Mouse (Mus musculus): Measurements from ENCODE around the gene Fyb2. TPM values are rescaled to one million over a fixed set of nuclear protein-coding genes. Genes with fewer than 3 reads are reported as not detected.

The Fyb2 gene
- polyA plus RNA-seq, 1 experiment from 2014 or later, result 0.07 TPM

- no peak overlapping the region for H3K27ac ChIP-seq (ENCODE audit: low read depth, low read length)
- 75% methylated on average over 4 of the region's 4 CpGs for WGBS
- no peaks in the 10 kb centered on the region for H3K27me3 ChIP-seq (ENCODE audit: control insufficient read depth, insufficient read depth, low read length)
- H3K36me3 ChIP-seq (ENCODE audit: control insufficient read depth, insufficient read depth, low read length), result no peaks in the 10 kb centered on the region
- no peaks in the 10 kb centered on the region for H3K4me1 ChIP-seq (ENCODE audit: control insufficient read depth, insufficient read depth, low read length)
- no peaks in the 10 kb centered on the region for H3K9me3 ChIP-seq (ENCODE audit: control insufficient read depth, low read length)
- no peak for ATAC-seq (ENCODE audit: low FRiP score)
- no peak overlapping the region for H3K9ac ChIP-seq (ENCODE audit: low read length)
- no peak overlapping the region for H3K4me3 ChIP-seq (ENCODE audit: low read depth, low read length)
- DNase-seq (ENCODE audit: low spot score, missing footprints), result no peak
- no peak overlapping the region for H3K4me2 ChIP-seq
These were observed 38.1 kb downstream of the Fyb2 start for GRCm38 (mm10) chr4:104951280-104951878.

DNA sequence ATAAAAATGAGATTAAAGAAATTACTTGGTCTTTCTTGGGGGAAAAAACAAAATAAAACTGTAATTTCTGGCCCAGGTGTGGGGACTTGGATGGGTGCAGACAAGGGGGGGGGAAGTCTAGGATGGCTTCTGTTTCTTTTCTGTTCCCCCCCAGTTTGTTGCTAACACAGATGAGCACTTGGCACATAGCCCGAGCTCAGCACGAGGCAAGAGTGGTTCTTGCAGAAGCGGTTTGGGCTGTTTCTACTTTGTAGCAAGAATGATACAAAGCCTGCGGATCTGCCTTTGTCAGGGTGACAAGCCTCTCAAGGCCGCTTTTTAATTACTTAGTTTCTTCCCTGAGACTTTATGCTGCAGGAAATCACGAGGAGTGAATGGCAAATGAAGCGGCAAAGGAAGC is 43.4 kb downstream of the Fyb2 start:
- WGBS, result 57% methylated on average over 7 of the region's 7 CpGs
- Histone ChIP-seq H3K9ac (ENCODE audit: low read length) (no peak overlapping the region), H3K4me1 (ENCODE audit: control insufficient read depth, insufficient read depth, low read length) (no peaks in the 10 kb centered on the region), H3K9me3 (ENCODE audit: control insufficient read depth, low read length) (no peaks in the 10 kb centered on the region), H3K4me3 (ENCODE audit: low read depth, low read length) (no peak overlapping the region), H3K4me2 (no peak overlapping the region), H3K36me3 (ENCODE audit: control insufficient read depth, insufficient read depth, low read length) (no peaks in the 10 kb centered on the region), H3K27me3 (ENCODE audit: control insufficient read depth, insufficient read depth, low read length) (no peaks in the 10 kb centered on the region), H3K27ac (ENCODE audit: low read depth, low read length) (no peak overlapping the region)
- DNase-seq (ENCODE audit: low spot score, missing footprints) (no peak), ATAC-seq (ENCODE audit: low FRiP score) (no peak)

- H3K4me3 ChIP-seq (ENCODE audit: low read depth, low read length), result no peak overlapping the region
- no peaks in the 10 kb centered on the region for H3K36me3 ChIP-seq (ENCODE audit: control insufficient read depth, insufficient read depth, low read length)
- H3K27ac ChIP-seq (ENCODE audit: low read depth, low read length), result no peak overlapping the region
- ATAC-seq (ENCODE audit: low FRiP score) (no peak), DNase-seq (ENCODE audit: low spot score, missing footprints) (no peak)
- no peaks in the 10 kb centered on the region for H3K27me3 ChIP-seq (ENCODE audit: control insufficient read depth, insufficient read depth, low read length)
- H3K9ac ChIP-seq (ENCODE audit: low read length), result no peak overlapping the region
- WGBS, result 84% methylated on average over 5 of the region's 5 CpGs
- H3K4me1 ChIP-seq (ENCODE audit: control insufficient read depth, insufficient read depth, low read length), result no peaks in the 10 kb centered on the region
- no peak overlapping the region for H3K4me2 ChIP-seq
- no peaks in the 10 kb centered on the region for H3K9me3 ChIP-seq (ENCODE audit: control insufficient read depth, low read length)
These were observed 48.2 kb downstream of the Fyb2 start for GRCm38 (mm10) chr4:104961431-104961830.

- no peak overlapping the region for H3K4me3 ChIP-seq (ENCODE audit: low read depth, low read length)
- H3K9ac ChIP-seq (ENCODE audit: low read length), result no peak overlapping the region
- 88% methylated on average over 2 of the region's 2 CpGs for WGBS
- H3K36me3 ChIP-seq (ENCODE audit: control insufficient read depth, insufficient read depth, low read length), result no peaks in the 10 kb centered on the region
- DNase-seq (ENCODE audit: low spot score, missing footprints), result no peak
- H3K4me2 ChIP-seq, result no peak overlapping the region
- H3K27me3 ChIP-seq (ENCODE audit: control insufficient read depth, insufficient read depth, low read length), result no peaks in the 10 kb centered on the region
- no peak for ATAC-seq (ENCODE audit: low FRiP score)
- no peak overlapping the region for H3K27ac ChIP-seq (ENCODE audit: low read depth, low read length)
- H3K4me1 ChIP-seq (ENCODE audit: control insufficient read depth, insufficient read depth, low read length), result no peaks in the 10 kb centered on the region
- H3K9me3 ChIP-seq (ENCODE audit: control insufficient read depth, low read length), result no peaks in the 10 kb centered on the region
These were observed 59.4 kb downstream of the Fyb2 start for GRCm38 (mm10) chr4:104972606-104973005.

GRCm38 (mm10) chr4:104975162-104975830 is 62.0 kb downstream of the Fyb2 start:
- no peaks in the 10 kb centered on the region for H3K36me3 ChIP-seq (ENCODE audit: control insufficient read depth, insufficient read depth, low read length)
- no peaks in the 10 kb centered on the region for H3K4me1 ChIP-seq (ENCODE audit: control insufficient read depth, insufficient read depth, low read length)
- no peaks in the 10 kb centered on the region for H3K27me3 ChIP-seq (ENCODE audit: control insufficient read depth, insufficient read depth, low read length)
- H3K4me2 ChIP-seq, result no peak overlapping the region
- H3K9me3 ChIP-seq (ENCODE audit: control insufficient read depth, low read length), result no peaks in the 10 kb centered on the region
- ATAC-seq (ENCODE audit: low FRiP score), result no peak
- H3K9ac ChIP-seq (ENCODE audit: low read length), result no peak overlapping the region
- no peak overlapping the region for H3K4me3 ChIP-seq (ENCODE audit: low read depth, low read length)
- no peak overlapping the region for H3K27ac ChIP-seq (ENCODE audit: low read depth, low read length)
- DNase-seq (ENCODE audit: low spot score, missing footprints), result no peak
- 83% methylated on average over 6 of the region's 6 CpGs for WGBS

DNA sequence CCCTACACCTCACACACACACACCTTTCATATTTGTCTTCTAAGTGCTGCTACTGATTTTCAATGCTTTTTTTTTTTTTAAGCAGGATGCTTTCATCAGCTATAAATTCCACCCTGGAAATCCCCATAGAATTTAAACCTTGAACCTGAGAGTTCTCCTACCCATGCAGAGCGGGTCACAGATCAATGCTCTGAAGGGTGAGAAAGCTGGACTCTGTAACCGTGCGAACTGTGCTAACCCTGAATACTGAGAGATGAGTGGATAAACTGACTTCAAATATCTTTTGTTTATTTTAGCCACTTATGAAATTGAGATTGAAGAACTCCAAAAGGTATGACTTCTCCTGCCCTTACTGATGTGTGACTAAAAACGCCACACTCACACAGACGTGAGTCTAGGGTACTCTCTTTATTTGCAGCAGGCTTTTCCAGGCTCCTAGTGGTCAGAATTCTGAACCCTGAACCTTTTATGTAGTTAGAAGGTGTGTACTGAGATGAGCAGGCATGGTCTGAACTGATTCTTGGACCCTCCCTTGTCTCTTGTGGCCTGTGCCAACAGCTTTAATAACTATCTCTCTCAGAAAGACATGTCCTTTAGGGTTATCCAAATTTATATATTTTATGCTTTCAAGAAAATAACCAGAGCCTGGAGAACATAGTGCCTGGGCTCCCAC is 72.8 kb downstream of the Fyb2 start:
- no peak for DNase-seq (ENCODE audit: low spot score, missing footprints)
- 89% methylated on average over 5 of the region's 5 CpGs for WGBS
- ATAC-seq (ENCODE audit: low FRiP score), result no peak
- Histone ChIP-seq H3K4me1 (ENCODE audit: control insufficient read depth, insufficient read depth, low read length) (no peaks in the 10 kb centered on the region), H3K4me2 (no peak overlapping the region), H3K9me3 (ENCODE audit: control insufficient read depth, low read length) (no peaks in the 10 kb centered on the region), H3K27ac (ENCODE audit: low read depth, low read length) (no peak overlapping the region), H3K36me3 (ENCODE audit: control insufficient read depth, insufficient read depth, low read length) (no peaks in the 10 kb centered on the region), H3K9ac (ENCODE audit: low read length) (no peak overlapping the region), H3K4me3 (ENCODE audit: low read depth, low read length) (no peak overlapping the region), H3K27me3 (ENCODE audit: control insufficient read depth, insufficient read depth, low read length) (no peaks in the 10 kb centered on the region)

DNA sequence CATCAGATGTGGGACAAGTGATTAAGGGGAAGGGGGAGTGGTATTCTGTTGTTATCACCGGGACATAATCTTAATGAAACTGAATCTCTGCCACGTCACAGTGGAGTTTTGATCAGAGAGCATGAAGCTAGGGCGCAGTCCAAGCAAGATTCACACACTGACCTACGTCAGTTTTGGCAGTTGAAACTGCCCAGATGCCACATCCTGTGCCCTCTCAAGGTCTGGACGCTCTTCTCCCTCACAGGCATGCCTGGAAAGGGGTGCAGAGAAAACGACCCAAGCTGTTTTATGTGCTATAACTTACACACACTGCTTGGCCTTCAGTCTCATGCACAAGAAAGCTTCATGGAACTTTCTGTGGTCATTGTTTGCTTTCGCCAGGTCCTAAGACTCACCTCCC is 74.4 kb downstream of the Fyb2 start:
- no peaks in the 10 kb centered on the region for H3K4me1 ChIP-seq (ENCODE audit: control insufficient read depth, insufficient read depth, low read length)
- 88% methylated on average over 7 of the region's 7 CpGs for WGBS
- no peak for ATAC-seq (ENCODE audit: low FRiP score)

DNA sequence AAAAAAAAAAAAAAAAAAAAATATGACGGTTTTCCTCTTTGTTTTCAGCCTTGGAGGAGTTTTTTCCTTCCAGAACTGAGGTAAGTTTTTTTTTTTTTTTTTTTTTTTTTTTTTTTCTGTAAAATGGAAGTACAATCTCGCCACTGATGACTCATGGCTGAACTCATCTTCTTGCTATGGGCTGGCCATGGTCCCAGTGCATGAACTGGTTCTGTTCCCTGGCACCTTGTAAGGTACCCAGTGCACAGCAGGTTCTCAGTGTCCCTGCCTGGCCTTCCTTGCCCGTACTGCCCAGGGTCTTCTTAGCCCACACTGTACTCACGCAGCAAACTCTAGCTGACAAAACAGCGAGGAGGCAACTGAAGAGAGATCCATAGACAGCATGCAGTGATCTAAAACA is 74.8 kb downstream of the Fyb2 start:
- no peak for ATAC-seq (ENCODE audit: low FRiP score)
- 88% methylated on average over 5 of the region's 5 CpGs for WGBS
- Histone ChIP-seq H3K9ac (ENCODE audit: low read length) (no peak overlapping the region), H3K27ac (ENCODE audit: low read depth, low read length) (no peak overlapping the region), H3K36me3 (ENCODE audit: control insufficient read depth, insufficient read depth, low read length) (no peaks in the 10 kb centered on the region), H3K4me3 (ENCODE audit: low read depth, low read length) (no peak overlapping the region), H3K9me3 (ENCODE audit: control insufficient read depth, low read length) (no peaks in the 10 kb centered on the region), H3K4me2 (no peak overlapping the region), H3K4me1 (ENCODE audit: control insufficient read depth, insufficient read depth, low read length) (no peaks in the 10 kb centered on the region), H3K27me3 (ENCODE audit: control insufficient read depth, insufficient read depth, low read length) (no peaks in the 10 kb centered on the region)
- no peak for DNase-seq (ENCODE audit: low spot score, missing footprints)

More for the DNA sequence above, 74.4 kb downstream of the Fyb2 start:
- no peak overlapping the region for H3K4me3 ChIP-seq (ENCODE audit: low read depth, low read length)
- H3K27ac ChIP-seq (ENCODE audit: low read depth, low read length), result no peak overlapping the region
- no peak overlapping the region for H3K9ac ChIP-seq (ENCODE audit: low read length)
- no peaks in the 10 kb centered on the region for H3K9me3 ChIP-seq (ENCODE audit: control insufficient read depth, low read length)
- H3K4me2 ChIP-seq, result no peak overlapping the region
- no peaks in the 10 kb centered on the region for H3K36me3 ChIP-seq (ENCODE audit: control insufficient read depth, insufficient read depth, low read length)
- no peaks in the 10 kb centered on the region for H3K27me3 ChIP-seq (ENCODE audit: control insufficient read depth, insufficient read depth, low read length)
- no peak for DNase-seq (ENCODE audit: low spot score, missing footprints)

GRCm38 (mm10) chr4:104988709-104989108 is 75.5 kb downstream of the Fyb2 start:
- ATAC-seq (ENCODE audit: low FRiP score) (no peak), DNase-seq (ENCODE audit: low spot score, missing footprints) (no peak)
- Histone ChIP-seq H3K4me1 (ENCODE audit: control insufficient read depth, insufficient read depth, low read length) (no peaks in the 10 kb centered on the region), H3K9me3 (ENCODE audit: control insufficient read depth, low read length) (no peaks in the 10 kb centered on the region), H3K27me3 (ENCODE audit: control insufficient read depth, insufficient read depth, low read length) (no peaks in the 10 kb centered on the region), H3K4me3 (ENCODE audit: low read depth, low read length) (no peak overlapping the region), H3K27ac (ENCODE audit: low read depth, low read length) (no peak overlapping the region), H3K36me3 (ENCODE audit: control insufficient read depth, insufficient read depth, low read length) (no peaks in the 10 kb centered on the region), H3K4me2 (no peak overlapping the region), H3K9ac (ENCODE audit: low read length) (no peak overlapping the region)
- WGBS, result 86% methylated on average over 7 of the region's 7 CpGs

Data from midbrain, embryonic 11.5 days (tissue).